Mouse (Mus musculus): ENCODE measurements around the gene Hpdl. TPM values are rescaled to one million over a fixed set of nuclear protein-coding genes. Genes with fewer than 3 reads are reported as not detected.

The Hpdl gene
- polyA plus RNA-seq, 1 experiment from 2014 or later: 1.5 TPM

DNA sequence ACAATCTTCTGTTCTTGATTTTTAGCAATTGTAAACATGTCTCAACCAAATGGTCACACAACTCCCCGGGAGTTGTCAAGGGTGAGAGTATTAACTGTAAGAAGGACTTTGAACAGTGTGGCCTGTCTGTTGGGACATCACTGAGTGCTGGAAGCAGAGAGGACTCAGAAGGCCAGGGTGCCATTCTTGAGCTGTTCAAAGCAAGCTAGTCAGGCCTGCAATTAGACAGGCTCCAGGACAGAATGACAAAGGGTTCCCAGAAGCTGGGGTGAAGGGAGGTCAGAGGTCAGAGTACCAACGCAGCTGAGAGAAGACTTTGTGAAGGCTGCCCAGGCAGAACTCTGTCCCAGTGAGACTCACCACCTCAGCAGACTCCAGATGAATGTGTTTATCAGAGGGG is 17.5 kb upstream of the Hpdl start:
- H3K36me3 ChIP-seq (ENCODE audit: control insufficient read depth, insufficient read depth, low read length): no peaks in the 10 kb centered on the region
- no peaks in the 10 kb centered on the region for H3K9me3 ChIP-seq (ENCODE audit: control insufficient read depth, low read length)
- H3K4me2 ChIP-seq (ENCODE audit: low read depth, low read length): no peak overlapping the region
- no peak overlapping the region for H3K9ac ChIP-seq (replicated peaks; ENCODE audit: low read depth, low read length)
- ATAC-seq (ENCODE audit: low read depth): no peak
- no peaks in the 10 kb centered on the region for H3K4me1 ChIP-seq (ENCODE audit: control insufficient read depth, insufficient read depth, low read length)
- H3K27me3 ChIP-seq (ENCODE audit: control insufficient read depth, insufficient read depth, low read length): no peaks in the 10 kb centered on the region
- 32% methylated on average over 2 of the region's 2 CpGs for WGBS
- no peak overlapping the region for H3K27ac ChIP-seq (ENCODE audit: low read depth, low read length)
- no peak overlapping the region for H3K4me3 ChIP-seq (ENCODE audit: low read depth, low read length)

GRCm38 (mm10) chr4:116830070-116830368 is 8.5 kb upstream of the Hpdl start:
- peak; percentile 76 for ATAC-seq (ENCODE audit: low read depth)

GRCm38 (mm10) chr4:116829364-116830069 is 8.0 kb upstream of the Hpdl start:
- no peak overlapping the region for H3K4me3 ChIP-seq (ENCODE audit: low read depth, low read length)
- H3K4me1 ChIP-seq (ENCODE audit: control insufficient read depth, insufficient read depth, low read length): peaks cover 5% of the 10 kb centered on the region; the same call in 1 of the 2 replicates
- no peaks in the 10 kb centered on the region for H3K36me3 ChIP-seq (ENCODE audit: control insufficient read depth, insufficient read depth, low read length)
- no peak overlapping the region for H3K4me2 ChIP-seq (ENCODE audit: low read depth, low read length)
- H3K27me3 ChIP-seq (ENCODE audit: control insufficient read depth, insufficient read depth, low read length): no peaks in the 10 kb centered on the region
- H3K9me3 ChIP-seq (ENCODE audit: control insufficient read depth, low read length): no peaks in the 10 kb centered on the region
- ATAC-seq (ENCODE audit: low read depth): peak; percentile 29; the same call in 1 of the 2 replicates
- H3K27ac ChIP-seq (ENCODE audit: low read depth, low read length): peak overlapping the region; percentile 78
- no peak overlapping the region for H3K9ac ChIP-seq (replicated peaks; ENCODE audit: low read depth, low read length)
- 20% methylated on average over 6 of the region's 6 CpGs for WGBS

More at GRCm38 (mm10) chr4:116830070-116830368, 8.5 kb upstream of the Hpdl start:
- Histone ChIP-seq H3K4me2 (ENCODE audit: low read depth, low read length) (no peak overlapping the region), H3K4me3 (ENCODE audit: low read depth, low read length) (no peak overlapping the region), H3K9ac (replicated peaks; ENCODE audit: low read depth, low read length) (no peak overlapping the region), H3K36me3 (ENCODE audit: control insufficient read depth, insufficient read depth, low read length) (no peaks in the 10 kb centered on the region), H3K4me1 (ENCODE audit: control insufficient read depth, insufficient read depth, low read length) (peaks cover 4% of the 10 kb centered on the region; the same call in 1 of the 2 replicates), H3K9me3 (ENCODE audit: control insufficient read depth, low read length) (no peaks in the 10 kb centered on the region), H3K27ac (ENCODE audit: low read depth, low read length) (peak overlapping the region; percentile 78), H3K27me3 (ENCODE audit: control insufficient read depth, insufficient read depth, low read length) (no peaks in the 10 kb centered on the region)
- WGBS: 10% methylated on average over 6 of the region's 6 CpGs

GRCm38 (mm10) chr4:116827819-116828218 is 6.3 kb upstream of the Hpdl start:
- Histone ChIP-seq H3K27me3 (ENCODE audit: control insufficient read depth, insufficient read depth, low read length) (no peaks in the 10 kb centered on the region), H3K36me3 (ENCODE audit: control insufficient read depth, insufficient read depth, low read length) (no peaks in the 10 kb centered on the region), H3K27ac (ENCODE audit: low read depth, low read length) (no peak overlapping the region), H3K9me3 (ENCODE audit: control insufficient read depth, low read length) (no peaks in the 10 kb centered on the region), H3K4me2 (ENCODE audit: low read depth, low read length) (no peak overlapping the region), H3K4me1 (ENCODE audit: control insufficient read depth, insufficient read depth, low read length) (peaks cover 10% of the 10 kb centered on the region; the same call in 1 of the 2 replicates), H3K9ac (replicated peaks; ENCODE audit: low read depth, low read length) (no peak overlapping the region), H3K4me3 (ENCODE audit: low read depth, low read length) (no peak overlapping the region)
- ATAC-seq (ENCODE audit: low read depth): 0 out of 2 replicates have a peak, but pooled peaks have one; percentile 36
- WGBS: under 1% methylated on average over 4 of the region's 4 CpGs

DNA sequence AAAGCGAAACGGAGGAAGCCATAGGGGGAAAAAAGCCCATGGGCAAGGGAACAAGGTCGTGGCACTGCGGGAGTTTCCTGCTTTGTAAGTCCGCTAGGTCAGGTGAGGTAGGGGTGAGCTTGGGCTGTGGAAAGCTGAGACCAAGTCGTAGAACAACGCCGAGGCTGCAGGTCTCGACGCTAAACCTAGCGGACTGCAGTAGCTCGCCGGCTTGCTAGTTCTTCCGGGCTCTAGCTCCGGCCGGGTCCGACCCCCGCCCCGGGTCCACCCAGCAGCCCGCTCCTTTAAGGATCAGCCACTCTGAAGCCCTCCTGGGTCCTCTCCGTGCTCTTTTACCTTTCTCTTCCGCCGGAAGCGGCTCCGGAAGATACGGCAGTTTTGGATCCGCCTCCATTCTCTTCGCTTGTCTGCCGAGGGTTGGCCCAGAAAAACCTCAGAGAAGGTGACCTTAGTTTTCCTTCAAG is 3.1 kb upstream of the Hpdl start:
- Histone ChIP-seq H3K9me3 (ENCODE audit: control insufficient read depth, low read length) (no peaks in the 10 kb centered on the region), H3K4me1 (ENCODE audit: control insufficient read depth, insufficient read depth, low read length) (peaks cover 16% of the 10 kb centered on the region; the same call in 1 of the 2 replicates), H3K27me3 (ENCODE audit: control insufficient read depth, insufficient read depth, low read length) (no peaks in the 10 kb centered on the region; the same call in 1 of the 2 replicates), H3K36me3 (ENCODE audit: control insufficient read depth, insufficient read depth, low read length) (no peaks in the 10 kb centered on the region), H3K4me3 (ENCODE audit: low read depth, low read length) (peak overlapping the region; percentile 51), H3K4me2 (ENCODE audit: low read depth, low read length) (peak overlapping the region; percentile 79), H3K27ac (ENCODE audit: low read depth, low read length) (peak overlapping the region; percentile 69), H3K9ac (replicated peaks; ENCODE audit: low read depth, low read length) (peak overlapping the region; percentile 68)
- ATAC-seq (ENCODE audit: low read depth): peak; percentile 64
- 2% methylated on average over 29 of the region's 29 CpGs for WGBS

DNA sequence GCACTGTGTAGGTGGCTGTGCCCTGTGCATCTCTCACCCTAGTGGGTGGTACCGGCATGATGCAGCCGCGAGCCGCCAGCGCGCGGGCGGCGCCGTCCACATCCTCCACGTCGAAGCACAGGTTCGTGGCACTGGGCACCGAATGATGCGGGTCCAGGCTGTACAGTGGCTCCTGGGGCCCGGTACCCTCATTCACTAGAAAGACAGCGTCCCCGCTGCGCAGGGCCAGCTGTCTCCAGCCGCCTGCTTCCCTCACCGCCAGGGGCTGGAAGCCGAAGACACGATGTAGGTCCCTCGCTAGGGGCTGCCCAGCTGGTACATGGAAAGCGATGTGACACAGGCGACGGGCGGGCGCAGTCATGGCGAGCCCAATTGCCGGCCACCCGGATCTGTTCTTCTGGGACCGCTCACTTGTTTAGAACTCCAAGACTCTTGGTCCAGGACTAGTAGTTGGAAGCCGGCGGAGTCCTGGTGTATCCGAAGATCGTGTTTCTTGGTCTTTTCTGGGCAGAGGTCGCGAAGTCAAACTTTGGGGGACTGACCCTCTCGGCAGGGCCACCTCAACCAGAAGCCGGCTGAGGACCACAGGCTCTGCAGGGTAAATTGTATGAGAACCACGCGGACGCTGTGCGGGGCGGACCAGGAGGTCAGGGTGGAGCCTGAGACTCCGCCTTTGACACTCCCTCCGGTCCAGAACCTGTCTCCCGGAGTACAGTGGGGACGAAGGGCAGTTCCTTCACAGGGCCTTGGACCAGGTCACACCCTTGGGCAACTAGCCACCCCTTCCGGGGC is 409 bp downstream of the Hpdl start:
- under 1% methylated on average over 51 of the region's 51 CpGs for WGBS
- H3K9me3 ChIP-seq (ENCODE audit: control insufficient read depth, low read length): no peaks in the 10 kb centered on the region
- peak overlapping the region; percentile 37 for H3K4me3 ChIP-seq (ENCODE audit: low read depth, low read length)
- H3K9ac ChIP-seq (replicated peaks; ENCODE audit: low read depth, low read length): peak overlapping the region; percentile 51
- no peaks in the 10 kb centered on the region for H3K36me3 ChIP-seq (ENCODE audit: control insufficient read depth, insufficient read depth, low read length)
- ATAC-seq (ENCODE audit: low read depth): peak; percentile 73
- no peaks in the 10 kb centered on the region; the same call in 1 of the 2 replicates for H3K27me3 ChIP-seq (ENCODE audit: control insufficient read depth, insufficient read depth, low read length)
- H3K4me1 ChIP-seq (ENCODE audit: control insufficient read depth, insufficient read depth, low read length): peaks cover 16% of the 10 kb centered on the region; the same call in 1 of the 2 replicates
- H3K4me2 ChIP-seq (ENCODE audit: low read depth, low read length): peak overlapping the region; percentile 88
- no peak overlapping the region for H3K27ac ChIP-seq (ENCODE audit: low read depth, low read length)

- Histone ChIP-seq H3K4me1 (ENCODE audit: control insufficient read depth, insufficient read depth, low read length) (peaks cover 14% of the 10 kb centered on the region; the same call in 1 of the 2 replicates), H3K36me3 (ENCODE audit: control insufficient read depth, insufficient read depth, low read length) (no peaks in the 10 kb centered on the region), H3K4me3 (ENCODE audit: low read depth, low read length) (peak overlapping the region; percentile 37), H3K9ac (replicated peaks; ENCODE audit: low read depth, low read length) (peak overlapping the region; percentile 51), H3K9me3 (ENCODE audit: control insufficient read depth, low read length) (no peaks in the 10 kb centered on the region), H3K27me3 (ENCODE audit: control insufficient read depth, insufficient read depth, low read length) (no peaks in the 10 kb centered on the region; the same call in 1 of the 2 replicates), H3K4me2 (ENCODE audit: low read depth, low read length) (peak overlapping the region; percentile 88), H3K27ac (ENCODE audit: low read depth, low read length) (no peak overlapping the region)
- WGBS: 22% methylated on average over 32 of the region's 32 CpGs
- peak; percentile 6; the same call in 1 of the 2 replicates for ATAC-seq (ENCODE audit: low read depth)
Observed at GRCm38 (mm10) chr4:116819968-116820901, 1.3 kb downstream of the Hpdl start.

DNA sequence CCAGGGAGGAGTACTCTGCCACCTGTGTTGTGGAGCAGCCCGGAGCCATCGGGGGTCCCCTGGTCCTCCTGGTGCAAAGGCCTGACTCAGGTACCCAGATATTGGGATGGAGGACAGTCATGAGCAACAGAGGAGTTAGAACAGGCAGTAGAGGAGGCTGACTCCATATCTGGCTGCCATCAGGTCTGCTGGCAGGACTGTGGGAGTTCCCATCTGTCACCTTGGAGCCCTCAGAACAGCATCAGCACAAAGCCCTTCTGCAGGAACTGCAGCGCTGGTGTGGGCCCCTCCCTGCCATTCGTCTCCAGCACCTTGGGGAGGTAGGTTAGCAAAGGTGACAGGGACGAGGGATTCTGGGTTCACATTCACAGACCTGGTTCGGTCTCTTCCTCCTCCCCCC is 4.0 kb downstream of the Hpdl start:
- WGBS: 90% methylated on average over 6 of the region's 6 CpGs

More for the DNA sequence above, 4.0 kb downstream of the Hpdl start:
- H3K9ac ChIP-seq (replicated peaks; ENCODE audit: low read depth, low read length): no peak overlapping the region
- H3K4me1 ChIP-seq (ENCODE audit: control insufficient read depth, insufficient read depth, low read length): 0 out of 2 replicates have a peak, but pooled peaks cover 7% of the 10 kb centered on the region
- H3K36me3 ChIP-seq (ENCODE audit: control insufficient read depth, insufficient read depth, low read length): no peaks in the 10 kb centered on the region
- ATAC-seq (ENCODE audit: low read depth): no peak
- H3K9me3 ChIP-seq (ENCODE audit: control insufficient read depth, low read length): no peaks in the 10 kb centered on the region
- H3K4me2 ChIP-seq (ENCODE audit: low read depth, low read length): no peak overlapping the region
- no peak overlapping the region for H3K4me3 ChIP-seq (ENCODE audit: low read depth, low read length)
- no peak overlapping the region for H3K27ac ChIP-seq (ENCODE audit: low read depth, low read length)
- no peaks in the 10 kb centered on the region; the same call in 1 of the 2 replicates for H3K27me3 ChIP-seq (ENCODE audit: control insufficient read depth, insufficient read depth, low read length)
